Mouse (Mus musculus): Measurements from ENCODE around the gene Lbp. TPM values are rescaled to one million over a fixed set of nuclear protein-coding genes. Genes with fewer than 3 reads are reported as not detected.
A peak's percentile ranks its signal among the peaks of the same experiment; 100 is the strongest.

The Lbp gene
- polyA plus RNA-seq, 1 experiment from 2014 or later: 3.2 TPM

- Histone ChIP-seq H3K27ac (ENCODE audit: low read length) (no peak overlapping the region), H3K4me2 (ENCODE audit: low read length) (no peak overlapping the region), H3K9me3 (ENCODE audit: control insufficient read depth, low read length) (no peaks in the 10 kb centered on the region), H3K9ac (replicated peaks; ENCODE audit: low read depth, low read length) (no peak overlapping the region), H3K4me3 (replicated peaks; ENCODE audit: low read length) (no peak overlapping the region), H3K27me3 (replicated peaks; ENCODE audit: control insufficient read depth, insufficient read depth, low read length) (no peaks in the 10 kb centered on the region), H3K4me1 (replicated peaks; ENCODE audit: control insufficient read depth, insufficient read depth, low read length) (peaks cover 7% of the 10 kb centered on the region; the same call in 1 of the 2 replicates), H3K36me3 (ENCODE audit: control insufficient read depth, insufficient read depth) (no peaks in the 10 kb centered on the region)
- no peak for ATAC-seq
- 51% methylated on average over 3 of the region's 3 CpGs for WGBS
Observed at GRCm38 (mm10) chr2:158299203-158299602, 7.1 kb upstream of the Lbp start.

- WGBS: 43% methylated on average over 4 of the region's 4 CpGs
Observed at GRCm38 (mm10) chr2:158299731-158300130, 6.6 kb upstream of the Lbp start.

GRCm38 (mm10) chr2:158302807-158303206 lies 3.5 kb upstream of the Lbp start:
- no peak overlapping the region for H3K9ac ChIP-seq (replicated peaks; ENCODE audit: low read depth, low read length)
- WGBS: 97% methylated on average over 3 of the region's 3 CpGs

More at GRCm38 (mm10) chr2:158299731-158300130, 6.6 kb upstream of the Lbp start:
- no peak overlapping the region for H3K4me2 ChIP-seq (ENCODE audit: low read length)
- H3K4me3 ChIP-seq (replicated peaks; ENCODE audit: low read length): no peak overlapping the region
- H3K36me3 ChIP-seq (ENCODE audit: control insufficient read depth, insufficient read depth): no peaks in the 10 kb centered on the region
- no peak overlapping the region for H3K27ac ChIP-seq (ENCODE audit: low read length)
- no peaks in the 10 kb centered on the region for H3K27me3 ChIP-seq (replicated peaks; ENCODE audit: control insufficient read depth, insufficient read depth, low read length)
- no peak overlapping the region for H3K9ac ChIP-seq (replicated peaks; ENCODE audit: low read depth, low read length)
- peaks cover 7% of the 10 kb centered on the region; the same call in 1 of the 2 replicates for H3K4me1 ChIP-seq (replicated peaks; ENCODE audit: control insufficient read depth, insufficient read depth, low read length)
- peak; percentile 28; the same call in 1 of the 2 replicates for ATAC-seq
- H3K9me3 ChIP-seq (ENCODE audit: control insufficient read depth, low read length): no peaks in the 10 kb centered on the region

GRCm38 (mm10) chr2:158306696-158307049 lies 380 bp downstream of the Lbp start:
- Histone ChIP-seq H3K9me3 (ENCODE audit: control insufficient read depth, low read length) (no peaks in the 10 kb centered on the region), H3K27ac (ENCODE audit: low read length) (no peak overlapping the region), H3K27me3 (replicated peaks; ENCODE audit: control insufficient read depth, insufficient read depth, low read length) (no peaks in the 10 kb centered on the region), H3K4me1 (replicated peaks; ENCODE audit: control insufficient read depth, insufficient read depth, low read length) (no peaks in the 10 kb centered on the region), H3K36me3 (ENCODE audit: control insufficient read depth, insufficient read depth) (no peaks in the 10 kb centered on the region), H3K4me3 (replicated peaks; ENCODE audit: low read length) (no peak overlapping the region), H3K4me2 (ENCODE audit: low read length) (no peak overlapping the region), H3K9ac (replicated peaks; ENCODE audit: low read depth, low read length) (no peak overlapping the region)
- no peak for ATAC-seq
- WGBS: 41% methylated on average over 6 of the region's 6 CpGs

More at GRCm38 (mm10) chr2:158302807-158303206, 3.5 kb upstream of the Lbp start:
- Histone ChIP-seq H3K27me3 (replicated peaks; ENCODE audit: control insufficient read depth, insufficient read depth, low read length) (no peaks in the 10 kb centered on the region), H3K9me3 (ENCODE audit: control insufficient read depth, low read length) (no peaks in the 10 kb centered on the region), H3K4me1 (replicated peaks; ENCODE audit: control insufficient read depth, insufficient read depth, low read length) (peaks cover 7% of the 10 kb centered on the region; the same call in 1 of the 2 replicates), H3K36me3 (ENCODE audit: control insufficient read depth, insufficient read depth) (no peaks in the 10 kb centered on the region), H3K4me3 (replicated peaks; ENCODE audit: low read length) (no peak overlapping the region), H3K27ac (ENCODE audit: low read length) (no peak overlapping the region), H3K4me2 (ENCODE audit: low read length) (no peak overlapping the region)
- no peak for ATAC-seq

GRCm38 (mm10) chr2:158308276-158308675 lies 2.0 kb downstream of the Lbp start:
- no peak overlapping the region for H3K27ac ChIP-seq (ENCODE audit: low read length)
- H3K4me3 ChIP-seq (replicated peaks; ENCODE audit: low read length): no peak overlapping the region
- no peaks in the 10 kb centered on the region for H3K4me1 ChIP-seq (replicated peaks; ENCODE audit: control insufficient read depth, insufficient read depth, low read length)
- no peaks in the 10 kb centered on the region for H3K9me3 ChIP-seq (ENCODE audit: control insufficient read depth, low read length)
- no peaks in the 10 kb centered on the region for H3K27me3 ChIP-seq (replicated peaks; ENCODE audit: control insufficient read depth, insufficient read depth, low read length)
- no peak for ATAC-seq
- no peak overlapping the region for H3K9ac ChIP-seq (replicated peaks; ENCODE audit: low read depth, low read length)
- WGBS: 50% methylated on average over 5 of the region's 5 CpGs
- no peak overlapping the region for H3K4me2 ChIP-seq (ENCODE audit: low read length)
- no peaks in the 10 kb centered on the region for H3K36me3 ChIP-seq (ENCODE audit: control insufficient read depth, insufficient read depth)

- H3K4me2 ChIP-seq (ENCODE audit: low read length): no peak overlapping the region
- no peaks in the 10 kb centered on the region for H3K36me3 ChIP-seq (ENCODE audit: control insufficient read depth, insufficient read depth)
- ATAC-seq: no peak
- no peaks in the 10 kb centered on the region for H3K27me3 ChIP-seq (replicated peaks; ENCODE audit: control insufficient read depth, insufficient read depth, low read length)
- H3K4me1 ChIP-seq (replicated peaks; ENCODE audit: control insufficient read depth, insufficient read depth, low read length): peaks cover 4% of the 10 kb centered on the region
- H3K27ac ChIP-seq (ENCODE audit: low read length): no peak overlapping the region
- WGBS: 91% methylated on average over 1 of the region's 1 CpGs
- H3K4me3 ChIP-seq (replicated peaks; ENCODE audit: low read length): no peak overlapping the region
- no peaks in the 10 kb centered on the region for H3K9me3 ChIP-seq (ENCODE audit: control insufficient read depth, low read length)
- H3K9ac ChIP-seq (replicated peaks; ENCODE audit: low read depth, low read length): no peak overlapping the region
Observed at GRCm38 (mm10) chr2:158313089-158313488, 6.8 kb downstream of the Lbp start.

- H3K9me3 ChIP-seq (ENCODE audit: control insufficient read depth, low read length): no peaks in the 10 kb centered on the region
- H3K4me1 ChIP-seq (replicated peaks; ENCODE audit: control insufficient read depth, insufficient read depth, low read length): peaks cover 4% of the 10 kb centered on the region
- WGBS: 69% methylated on average over 8 of the region's 8 CpGs
Observed at GRCm38 (mm10) chr2:158316371-158316770, 10.1 kb downstream of the Lbp start.

GRCm38 (mm10) chr2:158317026-158317425 lies 10.7 kb downstream of the Lbp start:
- no peaks in the 10 kb centered on the region for H3K36me3 ChIP-seq (ENCODE audit: control insufficient read depth, insufficient read depth)
- H3K4me1 ChIP-seq (replicated peaks; ENCODE audit: control insufficient read depth, insufficient read depth, low read length): peaks cover 4% of the 10 kb centered on the region
- no peak overlapping the region for H3K27ac ChIP-seq (ENCODE audit: low read length)
- peak; percentile 82 for ATAC-seq
- no peaks in the 10 kb centered on the region for H3K27me3 ChIP-seq (replicated peaks; ENCODE audit: control insufficient read depth, insufficient read depth, low read length)
- H3K4me2 ChIP-seq (ENCODE audit: low read length): no peak overlapping the region
- H3K9ac ChIP-seq (replicated peaks; ENCODE audit: low read depth, low read length): no peak overlapping the region
- WGBS: 5% methylated on average over 5 of the region's 5 CpGs
- H3K9me3 ChIP-seq (ENCODE audit: control insufficient read depth, low read length): no peaks in the 10 kb centered on the region
- no peak overlapping the region for H3K4me3 ChIP-seq (replicated peaks; ENCODE audit: low read length)

More at GRCm38 (mm10) chr2:158316371-158316770, 10.1 kb downstream of the Lbp start:
- no peak for ATAC-seq
- H3K27me3 ChIP-seq (replicated peaks; ENCODE audit: control insufficient read depth, insufficient read depth, low read length): no peaks in the 10 kb centered on the region
- H3K9ac ChIP-seq (replicated peaks; ENCODE audit: low read depth, low read length): no peak overlapping the region
- H3K27ac ChIP-seq (ENCODE audit: low read length): no peak overlapping the region
- H3K4me2 ChIP-seq (ENCODE audit: low read length): no peak overlapping the region
- H3K4me3 ChIP-seq (replicated peaks; ENCODE audit: low read length): no peak overlapping the region
- H3K36me3 ChIP-seq (ENCODE audit: control insufficient read depth, insufficient read depth): no peaks in the 10 kb centered on the region

GRCm38 (mm10) chr2:158321596-158321995 lies 15.3 kb downstream of the Lbp start:
- Histone ChIP-seq H3K4me1 (replicated peaks; ENCODE audit: control insufficient read depth, insufficient read depth, low read length) (peaks cover 4% of the 10 kb centered on the region), H3K4me2 (ENCODE audit: low read length) (no peak overlapping the region), H3K27ac (ENCODE audit: low read length) (no peak overlapping the region), H3K27me3 (replicated peaks; ENCODE audit: control insufficient read depth, insufficient read depth, low read length) (no peaks in the 10 kb centered on the region), H3K4me3 (replicated peaks; ENCODE audit: low read length) (no peak overlapping the region), H3K9me3 (ENCODE audit: control insufficient read depth, low read length) (no peaks in the 10 kb centered on the region), H3K9ac (replicated peaks; ENCODE audit: low read depth, low read length) (no peak overlapping the region), H3K36me3 (ENCODE audit: control insufficient read depth, insufficient read depth) (no peaks in the 10 kb centered on the region)
- WGBS: 88% methylated on average over 6 of the region's 6 CpGs
- ATAC-seq: no peak

- no peak for ATAC-seq
- no peaks in the 10 kb centered on the region for H3K27me3 ChIP-seq (replicated peaks; ENCODE audit: control insufficient read depth, insufficient read depth, low read length)
- no peaks in the 10 kb centered on the region for H3K4me1 ChIP-seq (replicated peaks; ENCODE audit: control insufficient read depth, insufficient read depth, low read length)
- no peaks in the 10 kb centered on the region for H3K9me3 ChIP-seq (ENCODE audit: control insufficient read depth, low read length)
- no peak overlapping the region for H3K27ac ChIP-seq (ENCODE audit: low read length)
- no peaks in the 10 kb centered on the region for H3K36me3 ChIP-seq (ENCODE audit: control insufficient read depth, insufficient read depth)
- no peak overlapping the region for H3K9ac ChIP-seq (replicated peaks; ENCODE audit: low read depth, low read length)
- no peak overlapping the region for H3K4me2 ChIP-seq (ENCODE audit: low read length)
- WGBS: 84% methylated on average over 3 of the region's 3 CpGs
- H3K4me3 ChIP-seq (replicated peaks; ENCODE audit: low read length): no peak overlapping the region
Observed at GRCm38 (mm10) chr2:158322845-158323244, 16.6 kb downstream of the Lbp start.

Data from forebrain, embryonic 16.5 days (tissue).